Mouse (Mus musculus) neural tube, embryonic 12.5 days (tissue): ENCODE results near the gene Rhbdd2. TPM values are rescaled to one million over a fixed set of nuclear protein-coding genes. Genes with fewer than 3 reads are reported as not detected.
"Not testable (repeated sequence)": the region's sequence is repeated elsewhere in the genome, so short reads cannot be mapped to it uniquely, and the experiment has no call there.

Experiments used
- ATAC-seq: fragments of 200-750 bp; cut with Nextera tagmentation; 2 replicates; pipeline ENCODE4 v1.8.0; 2017; ENCODE audit warnings: low read depth, mild to moderate bottlenecking, moderate TSS enrichment, moderate library complexity; ENCODE audit not compliant: low FRiP score
- H3K27ac ChIP-seq: fragments of 300-500 bp; sonication (generic); 2 replicates; pipeline ENCODE4 v1.5.1; 2016
- H3K27me3 ChIP-seq: fragments of 300-500 bp; sonication (generic); replicated peaks from 2 replicates; pipeline ENCODE4 v1.6.1; 2016; ENCODE audit warnings: mild to moderate bottlenecking
- H3K36me3 ChIP-seq: fragments of 300-500 bp; sonication (generic); 2 replicates; pipeline ENCODE4 v1.6.1; 2016; ENCODE audit warnings: mild to moderate bottlenecking
- H3K4me1 ChIP-seq: fragments of 300-500 bp; sonication (generic); 2 replicates; pipeline ENCODE4 v1.6.1; 2016
- H3K4me2 ChIP-seq: fragments of 300-500 bp; sonication (generic); replicated peaks from 2 replicates; pipeline ENCODE4 v1.6.1; 2016; ENCODE audit warnings: mild to moderate bottlenecking
- H3K4me3 ChIP-seq: fragments of 300-500 bp; sonication (generic); 2 replicates; pipeline ENCODE4 v1.5.1; 2016
- H3K9ac ChIP-seq: fragments of 300-500 bp; sonication (generic); 2 replicates; pipeline ENCODE4 v1.6.1; 2016; ENCODE audit warnings: mild to moderate bottlenecking
- H3K9me3 ChIP-seq: fragments of 300-500 bp; sonication (generic); 2 replicates; pipeline ENCODE4 v1.6.1; 2016; ENCODE audit warnings: mild to moderate bottlenecking
- WGBS: fragments of 180-500 bp; shearing (Covaris S2); methylation state at CpG from one replicate; pipeline ENCODE4 v1.1.7; 2016; 5-methylcytosine and 5-hydroxymethylcytosine counted together
- polyA plus RNA-seq: library from polyadenylated mRNA; unstranded; fragments of >200 nt; fragmentation: Nextera tagmentation; extraction: Ambion mirVana; gene quantifications from 2 replicates; pipeline ENCODE4 v1.2.1, GENCODE M21; 2016

Gene Rhbdd2
- polyA plus RNA-seq = 64.7 and 71.4 TPM in 2 replicates

DNA sequence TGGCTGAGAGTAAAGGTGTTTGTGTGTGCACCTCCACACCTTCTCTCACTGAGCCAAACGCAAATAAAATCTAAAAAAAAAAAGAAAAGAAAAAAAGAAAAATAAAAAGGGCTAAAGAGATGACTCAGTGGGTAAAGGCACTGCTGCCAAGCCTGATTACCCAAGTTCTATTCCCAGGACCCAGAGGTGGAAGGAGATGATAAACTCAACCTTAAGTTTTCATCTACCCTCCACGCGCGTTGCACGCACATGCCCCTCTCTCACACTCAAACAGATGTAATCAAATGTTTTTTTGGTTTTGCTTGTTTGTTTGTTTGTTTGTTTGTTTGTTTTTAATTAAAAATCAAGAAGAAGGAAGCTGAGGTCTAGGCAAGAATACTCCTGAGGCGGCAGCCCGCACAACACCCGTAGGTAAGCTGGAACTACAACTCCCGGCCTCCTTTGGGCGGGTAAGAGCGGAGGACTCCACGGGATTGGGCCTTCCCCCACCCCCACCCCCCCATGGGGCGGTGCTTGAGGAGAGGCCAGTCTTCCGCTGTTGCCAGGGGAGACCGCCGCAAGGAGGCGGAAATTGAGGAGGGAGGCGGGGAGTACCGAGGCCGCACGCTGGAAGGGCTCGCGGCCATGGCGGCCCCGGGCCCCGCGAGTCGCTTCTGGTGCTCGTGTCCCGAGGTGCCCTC lies at the start of gene Rhbdd2:
Gene Rhbdd2 (plus strand): TSS at position 502 of the 680 bp plus-strand sequence.
- ATAC-seq = peak; percentile 98
- no peaks in the 10 kb centered on the region for H3K27me3 ChIP-seq
- H3K4me3 ChIP-seq = peak within 1 kb of the TSS; percentile 75
- peaks cover 9% of the 10 kb centered on the region for H3K4me1 ChIP-seq
- H3K9ac ChIP-seq = peak within 1 kb of the TSS; percentile 81
- peaks cover 22% of the 10 kb centered on the region for H3K36me3 ChIP-seq
- WGBS = 12% methylated on average over 30 of the region's 30 CpGs
- H3K4me2 ChIP-seq = peak within 1 kb of the TSS; percentile 68
- peak within 1 kb of the TSS; percentile 51; the same call in 1 of the 2 replicates for H3K27ac ChIP-seq
- no peaks in the 10 kb centered on the region for H3K9me3 ChIP-seq

DNA sequence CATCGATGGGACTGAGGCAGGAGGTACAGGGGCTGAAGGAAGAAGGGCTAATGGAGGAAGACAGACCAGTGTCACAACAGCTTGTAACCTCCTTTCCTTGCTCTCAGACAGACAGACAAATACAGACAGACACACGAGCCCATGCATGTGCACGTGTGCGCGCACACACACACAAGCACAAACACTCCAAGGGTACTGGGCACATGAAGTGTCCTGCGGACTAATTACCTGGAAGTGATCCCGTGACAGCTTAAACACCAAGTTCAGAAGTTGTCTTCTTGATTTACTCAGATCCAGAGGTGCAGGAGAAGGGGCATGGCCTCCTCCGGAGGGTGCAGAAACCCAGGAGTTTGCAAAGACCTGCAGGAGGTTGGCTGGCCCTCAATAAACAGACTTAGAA lies 46.7 kb upstream of the Rhbdd2 start:
- Histone ChIP-seq H3K4me3 (no peak overlapping the region), H3K4me2 (no peak overlapping the region), H3K9ac (no peak overlapping the region), H3K27ac (no peak overlapping the region), H3K9me3 (no peaks in the 10 kb centered on the region), H3K36me3 (no peaks in the 10 kb centered on the region), H3K27me3 (no peaks in the 10 kb centered on the region), H3K4me1 (no peaks in the 10 kb centered on the region)
- WGBS = 92% methylated on average over 8 of the region's 8 CpGs
- ATAC-seq = no peak

DNA sequence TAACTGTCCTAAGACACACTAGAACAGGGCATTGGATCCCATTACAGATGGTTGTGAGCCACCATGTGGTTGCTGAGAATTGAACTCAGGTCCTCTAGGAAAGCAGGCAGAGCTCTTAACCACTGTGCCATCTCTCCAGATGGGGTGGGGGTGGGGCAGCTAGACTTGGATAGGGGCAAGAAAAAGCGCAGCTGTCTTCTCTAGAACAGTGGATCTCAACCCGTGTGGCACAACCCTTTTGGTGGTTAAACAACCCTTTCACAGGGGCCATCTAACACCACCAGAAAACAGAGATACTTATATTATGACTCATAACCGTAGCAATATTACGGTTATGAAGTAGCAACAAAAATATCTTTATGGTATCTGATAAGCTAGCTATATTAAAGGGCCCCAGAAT lies 44.7 kb upstream of the Rhbdd2 start:
- H3K4me1 ChIP-seq = no peaks in the 10 kb centered on the region
- no peak overlapping the region for H3K9ac ChIP-seq
- no peaks in the 10 kb centered on the region for H3K27me3 ChIP-seq
- H3K4me2 ChIP-seq = no peak overlapping the region
- no peak overlapping the region for H3K4me3 ChIP-seq
- no peak overlapping the region for H3K27ac ChIP-seq
- 84% methylated on average over 4 of the region's 4 CpGs for WGBS
- peaks cover 6% of the 10 kb centered on the region; the same call in 1 of the 2 replicates for H3K9me3 ChIP-seq
- ATAC-seq = no peak
- H3K36me3 ChIP-seq = no peaks in the 10 kb centered on the region

DNA sequence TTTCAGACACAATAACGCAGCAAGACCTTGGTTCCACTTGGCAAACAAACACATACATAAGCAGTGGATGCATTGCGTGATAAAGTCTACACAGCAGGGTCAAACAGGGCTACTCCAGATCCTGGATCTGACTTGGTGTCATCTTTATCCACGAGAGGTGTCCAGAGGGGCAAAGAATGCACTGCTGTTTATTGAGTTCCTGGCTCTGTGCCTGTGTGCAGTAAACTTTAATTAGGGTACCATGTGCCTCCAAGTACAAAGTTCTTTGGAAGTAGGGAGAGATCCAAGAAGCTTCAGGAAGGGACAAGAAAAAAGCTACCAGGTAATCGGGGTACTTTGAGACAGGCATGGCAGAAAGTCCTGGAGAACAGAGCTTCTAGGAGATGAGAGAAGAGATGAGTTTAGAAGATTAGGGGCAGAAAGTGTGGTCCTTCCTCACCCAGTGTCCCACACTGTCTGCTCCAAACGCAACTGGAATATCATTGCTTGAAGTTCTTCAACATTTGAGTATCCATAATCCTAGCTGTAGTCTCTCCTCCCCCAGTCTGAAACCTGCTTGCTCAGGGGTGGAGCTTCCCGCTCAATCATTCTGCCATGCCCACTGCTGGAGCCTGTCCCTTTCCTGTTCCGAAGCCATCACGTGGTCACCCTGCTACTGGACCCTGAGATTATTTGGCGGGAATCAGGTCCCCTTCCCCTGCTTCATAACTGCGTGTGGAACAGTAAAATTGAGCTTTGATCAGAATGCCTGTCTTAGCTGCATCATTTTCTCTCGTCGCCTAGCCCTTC lies 42.2 kb upstream of the Rhbdd2 start:
- Histone ChIP-seq H3K27me3 (no peaks in the 10 kb centered on the region), H3K9me3 (peaks cover 6% of the 10 kb centered on the region; the same call in 1 of the 2 replicates), H3K4me3 (no peak overlapping the region), H3K9ac (no peak overlapping the region), H3K36me3 (no peaks in the 10 kb centered on the region), H3K4me2 (no peak overlapping the region), H3K27ac (no peak overlapping the region), H3K4me1 (no peaks in the 10 kb centered on the region)
- WGBS = 84% methylated on average over 12 of the region's 12 CpGs
- ATAC-seq = no peak

DNA sequence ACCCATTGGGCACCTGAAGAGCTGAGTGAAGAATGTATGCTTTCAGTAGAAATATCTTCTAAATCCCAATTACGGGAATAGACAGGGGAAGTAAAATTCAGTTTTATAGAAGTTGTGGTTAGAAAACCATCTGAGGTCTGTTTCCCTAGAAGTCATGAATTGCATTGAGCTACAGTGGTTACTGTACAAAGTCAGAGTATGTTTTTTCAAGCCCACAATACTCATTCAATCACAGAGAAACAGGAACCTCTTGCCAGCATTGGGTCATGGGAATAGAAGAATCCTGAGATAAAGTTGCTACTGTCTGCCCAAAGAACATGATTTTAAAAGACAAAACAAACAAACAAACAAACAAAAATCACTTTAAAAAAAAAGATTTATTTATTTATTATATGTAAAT lies 27.8 kb upstream of the Rhbdd2 start:
- H3K4me3 ChIP-seq, H3K9ac ChIP-seq, H3K4me1 ChIP-seq, H3K36me3 ChIP-seq, H3K4me2 ChIP-seq, ATAC-seq, H3K27ac ChIP-seq, H3K27me3 ChIP-seq: not testable (repeated sequence)
- peaks cover 13% of the 10 kb centered on the region; the same call in 1 of the 2 replicates for H3K9me3 ChIP-seq
- WGBS = no CpG with 5 or more reads among the region's 1 CpGs

DNA sequence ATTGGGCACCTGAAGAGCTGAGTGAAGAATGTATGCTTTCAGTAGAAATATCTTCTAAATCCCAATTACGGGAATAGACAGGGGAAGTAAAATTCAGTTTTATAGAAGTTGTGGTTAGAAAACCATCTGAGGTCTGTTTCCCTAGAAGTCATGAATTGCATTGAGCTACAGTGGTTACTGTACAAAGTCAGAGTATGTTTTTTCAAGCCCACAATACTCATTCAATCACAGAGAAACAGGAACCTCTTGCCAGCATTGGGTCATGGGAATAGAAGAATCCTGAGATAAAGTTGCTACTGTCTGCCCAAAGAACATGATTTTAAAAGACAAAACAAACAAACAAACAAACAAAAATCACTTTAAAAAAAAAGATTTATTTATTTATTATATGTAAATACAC lies 25.7 kb upstream of the Rhbdd2 start:
- H3K9me3 ChIP-seq = peaks cover 13% of the 10 kb centered on the region; the same call in 1 of the 2 replicates
- H3K4me1 ChIP-seq, ATAC-seq, H3K9ac ChIP-seq, H3K4me2 ChIP-seq, H3K27me3 ChIP-seq, H3K4me3 ChIP-seq, H3K36me3 ChIP-seq, H3K27ac ChIP-seq: not testable (repeated sequence)
- WGBS = no CpG with 5 or more reads among the region's 1 CpGs

DNA sequence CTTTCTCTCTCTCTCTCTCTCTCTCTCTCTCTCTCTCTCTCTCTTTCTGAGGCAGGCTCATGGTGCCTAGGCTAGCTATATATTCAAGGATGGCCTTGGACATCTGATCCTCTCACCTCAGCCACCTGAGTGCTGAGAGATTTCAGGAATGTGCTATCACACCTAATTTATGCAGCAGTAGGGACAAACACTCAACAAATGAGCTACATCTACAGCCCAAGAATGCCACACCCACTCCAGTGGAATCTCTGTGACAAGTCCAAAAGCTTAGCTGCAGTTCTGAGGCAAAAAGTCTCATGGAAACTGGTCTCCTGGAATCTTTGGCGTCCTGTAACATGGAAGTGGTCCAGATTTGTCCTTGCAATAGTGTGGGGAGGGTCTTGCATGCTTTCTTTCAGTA lies 24.8 kb upstream of the Rhbdd2 start:
- Histone ChIP-seq H3K4me2 (no peak overlapping the region), H3K4me3 (no peak overlapping the region), H3K27ac (no peak overlapping the region), H3K27me3 (no peaks in the 10 kb centered on the region), H3K9me3 (peaks cover 12% of the 10 kb centered on the region; the same call in 1 of the 2 replicates), H3K36me3 (0 out of 2 replicates have a peak, but pooled peaks cover 3% of the 10 kb centered on the region), H3K4me1 (no peaks in the 10 kb centered on the region), H3K9ac (no peak overlapping the region)
- WGBS = 53% methylated on average over 1 of the region's 1 CpGs
- ATAC-seq = no peak

DNA sequence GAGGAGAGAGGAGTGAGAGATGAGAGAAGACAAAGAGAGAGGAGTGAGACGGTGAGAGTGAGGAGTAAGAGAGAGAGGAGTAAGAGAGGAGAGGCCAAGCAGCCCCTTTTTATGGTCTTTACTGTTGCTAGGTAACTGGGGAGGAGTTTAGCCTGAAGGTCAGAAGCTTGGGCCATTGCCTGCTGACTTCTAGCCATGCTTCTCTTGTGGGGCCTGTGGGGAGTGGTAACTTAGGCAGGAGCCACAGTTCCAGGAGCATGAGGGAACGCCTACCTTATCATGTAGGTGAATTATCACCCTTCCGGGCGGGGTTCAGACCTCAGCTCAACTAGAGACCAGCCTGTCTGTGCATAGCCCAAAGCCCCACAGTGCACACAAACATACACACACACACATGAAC lies 22.6 kb upstream of the Rhbdd2 start:
- Histone ChIP-seq H3K9ac (no peak overlapping the region), H3K4me2 (no peak overlapping the region), H3K27ac (no peak overlapping the region), H3K27me3 (no peaks in the 10 kb centered on the region), H3K4me1 (no peaks in the 10 kb centered on the region), H3K4me3 (no peak overlapping the region), H3K9me3 (0 out of 2 replicates have a peak, but pooled peaks cover 6% of the 10 kb centered on the region), H3K36me3 (no peaks in the 10 kb centered on the region)
- 72% methylated on average over 4 of the region's 4 CpGs for WGBS
- no peak for ATAC-seq

DNA sequence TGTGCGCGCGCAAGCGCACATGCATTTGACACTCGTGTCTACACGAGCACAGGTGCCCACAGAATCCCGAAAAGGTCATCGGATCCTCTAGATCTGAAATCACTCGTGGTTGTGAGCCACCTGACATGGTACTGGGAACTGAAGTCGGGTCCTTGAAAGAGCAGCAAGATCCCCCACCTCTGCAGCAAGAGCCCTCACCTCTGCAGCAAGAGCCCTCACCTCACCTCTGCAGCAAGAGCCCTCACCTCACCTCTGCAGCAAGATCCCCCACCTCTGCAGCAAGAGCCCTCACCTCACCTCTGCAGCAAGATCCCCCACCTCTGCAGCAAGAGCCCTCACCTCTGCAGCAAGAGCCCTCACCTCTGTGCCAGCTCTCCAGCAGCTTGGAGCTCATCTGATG lies 12.7 kb upstream of the Rhbdd2 start:
- 89% methylated on average over 10 of the region's 10 CpGs for WGBS
- not testable (repeated sequence) for H3K4me1 ChIP-seq, H3K27me3 ChIP-seq, H3K4me3 ChIP-seq, ATAC-seq, H3K9ac ChIP-seq, H3K9me3 ChIP-seq, H3K27ac ChIP-seq, H3K4me2 ChIP-seq, H3K36me3 ChIP-seq

DNA sequence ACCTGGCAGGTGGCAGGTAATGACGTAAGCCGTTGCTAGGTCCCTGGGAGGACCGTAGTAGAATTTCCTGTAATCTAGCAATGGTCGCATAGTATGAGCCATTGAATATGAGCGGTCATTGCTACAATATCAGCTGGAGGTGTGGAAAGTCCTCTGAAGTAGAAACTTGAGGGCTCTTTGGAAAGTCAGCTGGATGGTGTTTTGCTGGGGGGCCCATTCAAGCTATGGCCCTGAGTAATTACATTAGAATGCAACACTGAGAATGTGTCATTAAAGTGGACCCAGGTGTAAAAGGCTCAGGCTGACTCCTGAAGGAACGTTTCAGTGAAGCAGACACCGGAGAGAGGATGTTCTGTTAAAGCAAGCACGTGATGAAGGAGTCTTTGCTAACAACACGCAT lies 11.9 kb upstream of the Rhbdd2 start:
- H3K36me3 ChIP-seq = no peaks in the 10 kb centered on the region
- no peaks in the 10 kb centered on the region for H3K9me3 ChIP-seq
- ATAC-seq = no peak
- no peak overlapping the region for H3K4me3 ChIP-seq
- no peak overlapping the region for H3K9ac ChIP-seq
- H3K27me3 ChIP-seq = no peaks in the 10 kb centered on the region
- WGBS = 85% methylated on average over 9 of the region's 9 CpGs
- H3K27ac ChIP-seq = no peak overlapping the region
- H3K4me1 ChIP-seq = no peaks in the 10 kb centered on the region
- no peak overlapping the region for H3K4me2 ChIP-seq

DNA sequence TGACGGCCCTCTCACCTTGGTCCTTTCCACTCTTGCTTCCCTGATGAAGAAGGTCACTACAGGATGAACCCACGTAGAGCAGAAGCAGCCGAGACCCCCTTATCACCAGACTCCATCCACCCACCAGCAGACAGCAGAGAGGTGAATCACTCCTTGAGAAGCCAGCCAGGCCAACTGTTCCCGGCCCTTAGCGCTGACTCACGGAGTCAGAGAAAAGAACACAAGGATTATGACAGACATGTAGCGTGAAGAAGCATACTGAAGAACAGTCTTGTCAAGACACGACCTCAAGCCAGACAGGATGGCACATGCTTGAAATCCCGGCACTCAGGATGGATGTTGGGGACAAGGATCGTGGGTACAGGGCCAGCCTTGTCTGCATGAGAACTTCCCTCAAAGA lies 10.7 kb upstream of the Rhbdd2 start:
- no peak overlapping the region for H3K9ac ChIP-seq
- H3K27ac ChIP-seq = no peak overlapping the region
- H3K9me3 ChIP-seq = no peaks in the 10 kb centered on the region
- H3K4me3 ChIP-seq = no peak overlapping the region
- no peaks in the 10 kb centered on the region for H3K36me3 ChIP-seq
- H3K4me2 ChIP-seq = no peak overlapping the region
- WGBS = 85% methylated on average over 10 of the region's 10 CpGs
- ATAC-seq = no peak
- no peaks in the 10 kb centered on the region for H3K27me3 ChIP-seq
- no peaks in the 10 kb centered on the region for H3K4me1 ChIP-seq

DNA sequence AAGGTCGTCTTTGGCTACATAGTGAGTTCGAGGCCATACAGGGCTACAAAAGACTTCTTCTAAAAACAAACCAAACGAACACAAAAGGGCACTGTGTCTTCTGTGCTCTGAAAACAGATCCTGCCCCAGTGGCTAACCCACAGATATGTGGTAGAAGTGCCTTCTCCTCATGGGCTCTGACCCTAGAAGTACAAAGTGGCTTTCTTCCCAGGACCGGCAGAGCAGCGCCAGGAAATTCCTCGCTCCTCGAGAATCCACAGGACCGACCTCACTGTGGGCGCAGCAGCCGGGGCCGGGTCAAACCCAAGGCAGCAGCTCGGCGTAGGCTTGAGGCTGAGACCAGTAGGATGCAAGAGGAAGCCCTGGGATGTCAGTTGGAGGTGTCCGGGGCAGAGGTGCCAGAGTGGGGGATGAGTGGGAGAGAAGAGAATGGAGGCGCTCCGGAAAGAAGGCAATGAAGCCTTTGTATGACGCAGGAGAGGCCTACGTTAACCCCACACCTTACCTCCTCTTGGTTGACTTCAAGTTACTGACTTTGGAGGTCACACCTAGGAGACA lies 9.3 kb upstream of the Rhbdd2 start:
- Histone ChIP-seq H3K27ac (no peak overlapping the region), H3K36me3 (no peaks in the 10 kb centered on the region), H3K4me1 (no peaks in the 10 kb centered on the region), H3K9me3 (no peaks in the 10 kb centered on the region), H3K4me2 (no peak overlapping the region), H3K9ac (no peak overlapping the region), H3K4me3 (no peak overlapping the region), H3K27me3 (no peaks in the 10 kb centered on the region)
- ATAC-seq = no peak
- 84% methylated on average over 18 of the region's 18 CpGs for WGBS
